Mouse (Mus musculus) C2C12 (cell line): ENCODE data around the gene Hdgfl2. TPM values are rescaled to one million over a fixed set of nuclear protein-coding genes. Genes with fewer than 3 reads are reported as not detected.

Experiments used
- H3K27me3 ChIP-seq: one replicate; pipeline ENCODE4 v1.6.1; 2011; ENCODE audit not compliant: control insufficient read depth, insufficient read depth, insufficient read length
- H3K36me3 ChIP-seq: one replicate; pipeline ENCODE4 v1.6.1; 2011; ENCODE audit not compliant: control insufficient read depth, insufficient read depth
- H3K4me3 ChIP-seq: one replicate; pipeline ENCODE4 v1.5.1; 2011; ENCODE audit warnings: mild to moderate bottlenecking, control low read depth; ENCODE audit not compliant: poor library complexity, insufficient read depth, severe bottlenecking
- H3K79me2 ChIP-seq: one replicate; pipeline ENCODE4 v1.6.1; 2011; ENCODE audit not compliant: control insufficient read depth, insufficient read depth
- H3K79me3 ChIP-seq: one replicate; pipeline ENCODE4 v1.6.1; 2011; ENCODE audit warnings: low read depth, control low read depth
- H3ac ChIP-seq: one replicate; pipeline ENCODE3; 2011; ENCODE audit warnings: low read depth; ENCODE audit not compliant: control insufficient read depth, insufficient read length
- CEBPB ChIP-seq: IDR thresholded peaks from one replicate; pipeline ENCODE4 v1.6.1; 2011; ENCODE audit warnings: low read depth, mild to moderate bottlenecking, control low read depth, moderate library complexity
- CTCF ChIP-seq: IDR thresholded peaks from one replicate; pipeline ENCODE4 v1.5.1; 2011; ENCODE audit not compliant: control insufficient read depth, insufficient read depth, insufficient read length
- FOSL1 ChIP-seq: IDR thresholded peaks from one replicate; pipeline ENCODE4 v1.8.0; 2011; ENCODE audit warnings: mild to moderate bottlenecking, low read length; ENCODE audit not compliant: poor library complexity, insufficient read depth, severe bottlenecking
- MAX ChIP-seq: IDR thresholded peaks from one replicate; pipeline ENCODE4 v1.6.1; 2011; ENCODE audit warnings: mild to moderate bottlenecking, control low read depth
- MYOD1 ChIP-seq: IDR thresholded peaks from one replicate; pipeline ENCODE4 v1.6.1; 2011; ENCODE audit warnings: low read depth; ENCODE audit not compliant: control insufficient read depth, insufficient read length
- MYOG ChIP-seq: IDR thresholded peaks from one replicate; pipeline ENCODE4 v1.6.1; 2011; ENCODE audit not compliant: control insufficient read depth, insufficient read length; ENCODE audit errors: extremely low read depth
- USF1 ChIP-seq: IDR thresholded peaks from one replicate; pipeline ENCODE4 v1.6.1; 2011; ENCODE audit warnings: low read depth, mild to moderate bottlenecking, control low read depth, moderate library complexity
- polyA plus RNA-seq: library from polyadenylated mRNA; unstranded; fragments of >200 nt; fragmentation: generic; extraction: Trizol; gene quantifications from one replicate; pipeline ENCODE4 v1.2.1, GENCODE M21; 2012; ENCODE audit warnings: missing spikeins

Gene Hdgfl2
- polyA plus RNA-seq, 1 experiment: 64.5 TPM

- TF ChIP-seq CEBPB (no peak), MYOG (no peak), FOSL1 (no peak), MYOD1 (no peak), USF1 (no peak), CTCF (no peak), MAX (no peak)
- H3K79me3 ChIP-seq: peaks cover 75% of the 10 kb centered on the region
- peaks cover 34% of the 10 kb centered on the region for H3K36me3 ChIP-seq
- peaks cover 86% of the 10 kb centered on the region for H3K79me2 ChIP-seq
- H3ac ChIP-seq: peak overlapping the region; percentile 40
- H3K4me3 ChIP-seq: no peak overlapping the region
- no peaks in the 10 kb centered on the region for H3K27me3 ChIP-seq
Observed at GRCm38 (mm10) chr17:56032831-56033230, 46.6 kb upstream of the Hdgfl2 start.

- Histone ChIP-seq H3K4me3 (no peak overlapping the region), H3K36me3 (peaks cover 24% of the 10 kb centered on the region), H3K27me3 (no peaks in the 10 kb centered on the region), H3ac (peak overlapping the region; percentile 99), H3K79me3 (peaks cover 63% of the 10 kb centered on the region), H3K79me2 (peaks cover 73% of the 10 kb centered on the region)
- no peak for TF ChIP-seq CEBPB
- TF ChIP-seq MYOG: no peak
- no peak for TF ChIP-seq CTCF
- TF ChIP-seq USF1: no peak
- TF ChIP-seq MAX: no peak
- TF ChIP-seq FOSL1: no peak
- TF ChIP-seq MYOD1: no peak
Observed at GRCm38 (mm10) chr17:56034040-56034725, 45.3 kb upstream of the Hdgfl2 start.

GRCm38 (mm10) chr17:56034726-56035100 is 44.7 kb upstream of the Hdgfl2 start:
- H3K4me3 ChIP-seq: no peak overlapping the region
- no peaks in the 10 kb centered on the region for H3K27me3 ChIP-seq

GRCm38 (mm10) chr17:56035216-56035615 is 44.2 kb upstream of the Hdgfl2 start:
- Histone ChIP-seq H3ac (peak overlapping the region; percentile 99), H3K79me3 (peaks cover 53% of the 10 kb centered on the region), H3K4me3 (peak overlapping the region; percentile 91), H3K27me3 (no peaks in the 10 kb centered on the region), H3K36me3 (peaks cover 15% of the 10 kb centered on the region), H3K79me2 (peaks cover 62% of the 10 kb centered on the region)
- no peak for TF ChIP-seq MYOD1
- no peak for TF ChIP-seq CTCF
- no peak for TF ChIP-seq MYOG
- no peak for TF ChIP-seq MAX
- no peak for TF ChIP-seq CEBPB
- no peak for TF ChIP-seq FOSL1
- no peak for TF ChIP-seq USF1

More at GRCm38 (mm10) chr17:56034726-56035100, 44.7 kb upstream of the Hdgfl2 start:
- H3ac ChIP-seq: peak overlapping the region; percentile 99
- peaks cover 67% of the 10 kb centered on the region for H3K79me2 ChIP-seq
- H3K79me3 ChIP-seq: peaks cover 58% of the 10 kb centered on the region
- TF ChIP-seq FOSL1: no peak
- no peak for TF ChIP-seq CTCF
- TF ChIP-seq CEBPB: no peak
- no peak for TF ChIP-seq MYOD1
- TF ChIP-seq MAX: no peak
- TF ChIP-seq MYOG: no peak
- no peak for TF ChIP-seq USF1
- H3K36me3 ChIP-seq: peaks cover 19% of the 10 kb centered on the region

GRCm38 (mm10) chr17:56036176-56036900 is 43.1 kb upstream of the Hdgfl2 start, which contains the start of gene Sh3gl1:
TSS of gene Sh3gl1 (minus strand) at chr17:56036635.
- TF ChIP-seq USF1 (no peak), FOSL1 (no peak), MAX (peak; percentile 90), CEBPB (no peak), MYOD1 (no peak), CTCF (peak; percentile 97), MYOG (no peak)
- H3K27me3 ChIP-seq: no peaks in the 10 kb centered on the region
- peaks cover 52% of the 10 kb centered on the region for H3K79me3 ChIP-seq
- H3K36me3 ChIP-seq: peaks cover 12% of the 10 kb centered on the region
- peaks cover 62% of the 10 kb centered on the region for H3K79me2 ChIP-seq
- peak within 1 kb of the TSS; percentile 91 for H3K4me3 ChIP-seq
- H3ac ChIP-seq: peak within 1 kb of the TSS; percentile 99
